Mouse (Mus musculus) c-Kit-negative CD71-positive TER-119-positive erythroid progenitor cells, embryonic 14.5 days (primary cell): ENCODE results near the gene Ddx3y.

ENCODE experiments used
- DNase-seq: peaks from one replicate; pipeline ENCODE4 v3.0.0-alpha.2; 2013; ENCODE audit warnings: low read depth, low spot score

The Ddx3y gene

DNA sequence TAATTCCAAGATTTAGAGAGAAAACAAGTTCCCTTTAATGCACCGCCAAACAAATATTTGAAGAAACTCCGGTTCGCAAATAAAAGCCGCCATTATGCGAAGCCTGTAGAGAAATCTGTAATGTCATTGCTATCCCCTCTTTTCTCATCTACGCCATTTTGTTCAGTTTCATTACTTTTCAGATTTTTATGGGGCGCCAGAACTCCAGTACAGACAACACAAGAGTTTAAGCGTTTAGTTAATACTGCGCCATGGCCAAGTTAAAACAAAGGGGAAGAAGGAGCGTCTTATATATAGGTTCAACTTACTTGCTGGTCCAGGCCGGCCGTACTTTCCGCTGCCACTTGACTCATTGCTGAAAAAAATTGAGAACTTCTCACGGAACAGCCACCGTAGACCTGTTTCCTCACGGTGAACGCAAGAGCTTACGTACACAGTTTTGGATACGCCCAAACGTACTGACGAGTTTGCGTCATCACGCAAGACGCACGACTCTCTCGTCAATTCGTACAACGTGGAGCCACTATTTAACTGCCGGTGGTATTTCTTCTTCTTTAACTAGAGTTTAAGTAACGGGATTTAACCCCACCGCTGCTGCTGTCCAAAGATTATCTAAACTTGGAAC, at the start of gene Ddx3y:
Gene Ddx3y (minus strand): TSS at position 459 of the 625 bp plus-strand sequence.
- DNase-seq = peak; percentile 54

DNA sequence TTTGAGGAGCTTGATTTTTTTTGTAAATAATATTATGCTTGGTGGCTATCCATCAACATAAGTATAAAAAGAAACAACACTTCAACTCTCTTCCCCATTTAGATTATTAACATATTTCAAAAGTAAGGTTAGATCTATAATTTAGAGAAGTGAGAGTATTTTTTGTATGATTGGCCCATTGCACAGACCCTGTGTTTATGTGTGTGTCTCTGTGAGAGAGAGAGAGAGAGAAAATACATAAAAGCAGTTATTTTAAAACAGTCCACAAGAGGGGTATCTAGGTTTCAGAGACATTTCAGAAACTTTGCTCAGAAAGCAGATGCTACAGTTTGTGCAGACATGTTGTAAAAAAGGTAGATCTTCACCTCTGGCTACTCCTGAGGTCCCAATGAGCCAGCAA, 7.3 kb upstream of the Ddx3y start:
- DNase-seq = no peak

DNA sequence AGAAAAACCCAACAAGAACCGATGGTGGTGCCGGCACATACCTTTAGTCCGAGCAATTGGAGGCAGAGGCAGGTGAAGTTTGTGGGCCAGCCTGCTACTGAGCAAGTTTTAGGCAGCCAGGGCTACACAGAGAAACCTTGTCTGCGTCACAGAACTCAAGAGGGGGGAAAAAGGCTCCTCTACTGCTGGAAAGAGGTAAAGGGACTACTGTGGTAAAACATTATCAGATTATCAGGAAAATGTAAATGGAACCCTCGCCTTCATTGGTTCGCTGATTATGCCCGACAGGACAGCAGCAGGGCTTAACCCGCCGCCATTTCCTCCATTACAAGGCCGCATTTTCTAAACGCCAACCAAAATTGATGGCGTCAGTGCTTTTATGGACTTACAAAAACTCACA, 694 bp downstream of the Ddx3y start:
- peak; percentile 8 for DNase-seq

DNA sequence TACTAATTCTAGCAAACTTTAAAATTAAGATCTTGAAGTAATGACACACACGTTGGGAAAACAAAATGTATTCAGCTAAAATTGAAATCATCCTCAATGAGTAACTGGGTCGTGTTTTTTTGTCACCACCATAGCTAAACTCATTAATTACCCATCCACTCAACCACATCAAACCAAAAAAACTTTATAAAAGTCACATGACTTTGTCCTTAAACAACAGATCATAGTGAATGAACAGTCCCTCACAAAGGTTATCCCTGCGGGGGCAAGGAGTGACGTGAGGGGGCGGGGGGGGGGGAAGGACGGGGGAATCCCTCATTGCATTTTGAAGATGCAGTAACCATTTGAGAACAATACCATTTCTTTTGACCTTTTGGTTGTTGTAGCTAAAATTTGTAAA, 40.3 kb downstream of the Ddx3y start:
- peak; percentile 1 for DNase-seq

DNA sequence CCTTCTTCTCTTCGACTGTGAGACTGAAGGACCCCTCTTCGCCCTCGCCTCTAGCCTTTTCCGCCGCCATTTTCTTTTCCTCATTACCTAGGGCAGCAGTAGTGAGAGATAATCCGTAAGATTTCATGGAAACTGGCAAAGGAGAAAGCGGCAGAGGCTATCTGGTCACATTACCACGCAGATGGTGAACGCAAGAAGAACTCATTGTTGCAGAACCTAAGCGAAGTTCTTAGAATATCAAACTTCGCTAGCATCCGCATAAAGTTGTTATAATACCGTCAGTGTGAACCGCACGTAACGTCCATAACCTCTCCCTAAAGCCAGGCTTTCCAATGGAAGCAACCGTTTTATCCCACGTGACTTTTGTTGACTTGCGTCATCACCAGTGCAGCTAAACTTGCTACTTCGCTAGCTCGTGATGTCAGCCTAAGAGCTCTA, 41.0 kb downstream of the Ddx3y start, which contains the start of gene Uty:
Gene Uty (minus strand): TSS at position 334 of the 438 bp plus-strand sequence.
- DNase-seq = peak; percentile 62

DNA sequence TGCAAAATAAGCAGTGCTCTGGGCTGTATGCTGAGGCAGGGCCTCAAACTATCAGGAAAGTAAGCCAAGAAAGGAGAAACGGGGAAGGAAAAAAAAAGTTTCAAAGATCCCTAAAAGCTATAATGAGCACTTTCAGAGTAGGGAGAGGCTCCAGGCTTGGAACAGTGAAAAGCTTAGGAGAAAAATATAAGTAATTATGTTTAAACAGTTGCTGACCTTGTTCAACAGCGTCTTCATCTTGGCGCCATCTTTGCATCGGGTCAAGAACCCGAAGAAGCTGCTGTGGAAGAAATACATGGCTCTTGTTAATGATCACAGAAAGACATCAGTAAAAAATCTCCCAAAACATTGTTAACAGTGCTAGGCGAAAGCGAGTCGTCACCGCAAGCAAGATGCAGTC, 41.5 kb downstream of the Ddx3y start:
- DNase-seq = peak; percentile 0

DNA sequence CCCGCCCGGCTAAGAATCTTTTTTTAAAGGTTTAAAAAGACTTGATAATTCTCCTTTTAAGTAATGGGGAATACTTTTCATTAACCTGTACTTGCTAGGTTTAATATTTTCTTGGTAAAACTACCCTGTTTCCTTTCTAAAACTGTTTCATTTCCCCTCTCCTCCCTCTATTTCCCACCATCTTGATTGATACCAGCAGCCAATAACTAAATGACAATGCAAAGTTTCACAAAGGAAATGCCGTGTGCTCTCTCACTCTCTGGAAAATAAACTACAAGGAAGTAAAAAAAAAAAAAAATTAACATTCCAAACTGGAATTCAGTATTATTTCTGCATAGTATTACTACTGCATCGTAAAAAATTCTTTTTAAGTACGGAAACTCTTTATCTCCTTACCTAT, 42.0 kb downstream of the Ddx3y start:
- DNase-seq = peak; percentile 0

DNA sequence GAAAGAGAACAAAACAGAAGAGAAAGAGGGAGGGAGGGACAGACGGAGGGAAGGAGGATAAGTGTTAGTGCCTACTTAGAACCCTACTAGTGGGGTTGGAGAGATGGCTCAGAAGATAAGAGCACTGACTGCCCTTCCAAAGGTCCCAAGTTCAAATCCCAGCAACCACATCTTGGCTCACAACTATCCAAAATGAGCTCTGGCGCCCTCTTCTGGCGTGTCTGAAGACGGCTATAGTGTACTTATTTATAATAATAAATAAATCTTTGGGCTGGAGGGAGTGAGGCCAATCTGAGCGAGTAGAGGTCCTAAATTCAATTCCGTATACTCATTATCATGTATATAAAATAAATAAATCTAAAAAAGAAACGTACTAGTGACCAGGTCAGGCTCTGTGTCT, 66.4 kb downstream of the Ddx3y start:
- no peak for DNase-seq
